Mouse (Mus musculus) bone marrow macrophage, adult 2 months (primary cell): Measurements from ENCODE around the gene Cbr2.

Experiments used
- CTCF ChIP-seq: IDR thresholded peaks from 2 replicates; pipeline ENCODE4 v1.5.1; 2012; ENCODE audit warnings: low read depth, mild to moderate bottlenecking, low read length, moderate library complexity
- POLR2A ChIP-seq: IDR thresholded peaks from 2 replicates; pipeline ENCODE4 v1.6.1; 2012; ENCODE audit warnings: mild to moderate bottlenecking, low read depth, low read length, borderline replicate concordance

GRCm38 (mm10) chr11:120683536-120683935, 48.4 kb downstream of the Cbr2 start:
- TF ChIP-seq POLR2A (no peak), CTCF (no peak)
